Mouse (Mus musculus) 3134 (cell line): ENCODE data around the gene Mapre3.

Source experiments
- DNase-seq: peaks from one replicate; pipeline ENCODE4 v3.0.0-alpha.2; 2011; ENCODE audit warnings: low spot score; ENCODE audit not compliant: insufficient read length; ENCODE audit errors: extremely low read depth

Mapre3 gene

GRCm38 (mm10) chr5:30824124-30824988, 9.9 kb downstream of the Mapre3 start:
- DNase-seq: no peak

- no peak for DNase-seq
These were observed 10.7 kb downstream of the Mapre3 start for GRCm38 (mm10) chr5:30825166-30825565.

- DNase-seq: no peak
These were observed 11.4 kb downstream of the Mapre3 start for GRCm38 (mm10) chr5:30825821-30826220.

- DNase-seq: no peak
These were observed 19.0 kb downstream of the Mapre3 start for GRCm38 (mm10) chr5:30833416-30833815.

- DNase-seq: no peak
These were observed 25.3 kb downstream of the Mapre3 start for GRCm38 (mm10) chr5:30839731-30840130.

GRCm38 (mm10) chr5:30841896-30842295, 27.5 kb downstream of the Mapre3 start:
- no peak for DNase-seq

GRCm38 (mm10) chr5:30849891-30850555, 35.6 kb downstream of the Mapre3 start:
- DNase-seq: peak; percentile 82

GRCm38 (mm10) chr5:30850556-30850925, 36.1 kb downstream of the Mapre3 start:
- DNase-seq: no peak

GRCm38 (mm10) chr5:30853522-30853921, 39.1 kb downstream of the Mapre3 start:
- DNase-seq: no peak

GRCm38 (mm10) chr5:30855674-30856073, 41.2 kb downstream of the Mapre3 start:
- DNase-seq: no peak

- DNase-seq: no peak
These were observed 41.7 kb downstream of the Mapre3 start for GRCm38 (mm10) chr5:30856124-30856523.

- DNase-seq: no peak
These were observed 49.4 kb downstream of the Mapre3 start for GRCm38 (mm10) chr5:30863852-30864251.

GRCm38 (mm10) chr5:30864322-30864721, 49.9 kb downstream of the Mapre3 start:
- DNase-seq: no peak

- no peak for DNase-seq
These were observed 52.4 kb downstream of the Mapre3 start for GRCm38 (mm10) chr5:30866871-30867270.

GRCm38 (mm10) chr5:30867712-30868111, 53.3 kb downstream of the Mapre3 start, which contains the start of gene Tmem214:
Tmem214 (plus strand) TSS chr5:30868012.
- no peak for DNase-seq

- no peak for DNase-seq
These were observed 54.5 kb downstream of the Mapre3 start for GRCm38 (mm10) chr5:30868981-30869380.

GRCm38 (mm10) chr5:30869405-30870130, 55.1 kb downstream of the Mapre3 start:
- peak; percentile 86 for DNase-seq

GRCm38 (mm10) chr5:30870131-30870406, 55.6 kb downstream of the Mapre3 start:
- no peak for DNase-seq

- DNase-seq: no peak
These were observed 58.1 kb downstream of the Mapre3 start for GRCm38 (mm10) chr5:30872574-30872973.

GRCm38 (mm10) chr5:30874365-30874764, 59.9 kb downstream of the Mapre3 start:
- no peak for DNase-seq

- no peak for DNase-seq
These were observed 64.2 kb downstream of the Mapre3 start for GRCm38 (mm10) chr5:30878616-30879015.
